Mouse (Mus musculus): ENCODE measurements around the gene Ostm1. TPM values are rescaled to one million over a fixed set of nuclear protein-coding genes. Genes with fewer than 3 reads are reported as not detected.

Gene Ostm1
- total RNA-seq, 2 experiments from 2014 or later = 42.3 to 47.3 TPM

- ATAC-seq (replicated peaks; ENCODE audit: poor library complexity) = no peak
These were observed 984 bp upstream of the Ostm1 start for GRCm38 (mm10) chr10:42582566-42583110.

- ATAC-seq (replicated peaks; ENCODE audit: poor library complexity) = no peak
These were observed 347 bp downstream of the Ostm1 start for GRCm38 (mm10) chr10:42583902-42584435.

GRCm38 (mm10) chr10:42584436-42584983 lies 888 bp downstream of the Ostm1 start:
- ATAC-seq (replicated peaks; ENCODE audit: poor library complexity) = no peak

- no peak for ATAC-seq (replicated peaks; ENCODE audit: poor library complexity)
These were observed 1.5 kb downstream of the Ostm1 start for GRCm38 (mm10) chr10:42585156-42585555.

- ATAC-seq (replicated peaks; ENCODE audit: poor library complexity) = no peak
These were observed 2.1 kb downstream of the Ostm1 start for GRCm38 (mm10) chr10:42585596-42586305.

GRCm38 (mm10) chr10:42587961-42588750 lies 4.5 kb downstream of the Ostm1 start:
- no peak for ATAC-seq (replicated peaks; ENCODE audit: poor library complexity)

GRCm38 (mm10) chr10:42589505-42589904 lies 5.9 kb downstream of the Ostm1 start:
- no peak for ATAC-seq (replicated peaks; ENCODE audit: poor library complexity)

- ATAC-seq (replicated peaks; ENCODE audit: poor library complexity) = peak; percentile 20; the same call in 1 of the 2 replicates
These were observed 6.9 kb downstream of the Ostm1 start for GRCm38 (mm10) chr10:42590261-42591184.

- ATAC-seq (replicated peaks; ENCODE audit: poor library complexity) = no peak
These were observed 7.8 kb downstream of the Ostm1 start for GRCm38 (mm10) chr10:42591185-42591992.

- no peak for ATAC-seq (replicated peaks; ENCODE audit: poor library complexity)
These were observed 8.5 kb downstream of the Ostm1 start for GRCm38 (mm10) chr10:42591993-42592686.

GRCm38 (mm10) chr10:42593201-42593600 lies 9.6 kb downstream of the Ostm1 start:
- ATAC-seq (replicated peaks; ENCODE audit: poor library complexity) = no peak

GRCm38 (mm10) chr10:42598615-42599014 lies 15.0 kb downstream of the Ostm1 start:
- ATAC-seq (replicated peaks; ENCODE audit: poor library complexity) = peak; percentile 55

- ATAC-seq (replicated peaks; ENCODE audit: poor library complexity) = peak; percentile 71
These were observed 17.9 kb downstream of the Ostm1 start for GRCm38 (mm10) chr10:42601556-42601955.

- peak; percentile 42; the same call in 1 of the 2 replicates for ATAC-seq (replicated peaks; ENCODE audit: poor library complexity)
These were observed 21.3 kb downstream of the Ostm1 start for GRCm38 (mm10) chr10:42604874-42605273.

- ATAC-seq (replicated peaks; ENCODE audit: poor library complexity) = no peak
These were observed 23.1 kb downstream of the Ostm1 start for GRCm38 (mm10) chr10:42606757-42607156.

GRCm38 (mm10) chr10:42613075-42613474 lies 29.5 kb downstream of the Ostm1 start:
- no peak for ATAC-seq (replicated peaks; ENCODE audit: poor library complexity)

GRCm38 (mm10) chr10:42613639-42614381 lies 30.2 kb downstream of the Ostm1 start:
- ATAC-seq (replicated peaks; ENCODE audit: poor library complexity) = no peak

- no peak for ATAC-seq (replicated peaks; ENCODE audit: poor library complexity)
These were observed 31.1 kb downstream of the Ostm1 start for GRCm38 (mm10) chr10:42614766-42615165.
